Mouse (Mus musculus): ENCODE measurements at regions not wholly inside any gene's neighbourhood (a gene's known extent, or its start where the extent isn't known, plus 50 kb on each side); places are given as distances from the start of the nearest gene placed in this dataset.
A peak's percentile ranks its signal among the peaks of the same experiment; 100 is the strongest.

- no peak for TF ChIP-seq CTCF (IDR thresholded peaks at IDR 0.05; ENCODE audit: borderline replicate concordance, extremely low read depth, insufficient read depth, insufficient read length)
- no peak for TF ChIP-seq POLR2A (IDR thresholded peaks at IDR 0.05; ENCODE audit: borderline replicate concordance, extremely low read depth, insufficient read depth, insufficient read length, poor library complexity, severe bottlenecking)
- DNase-seq (ENCODE audit: low read depth), result no peak
Measured at GRCm38 (mm10) chr16:87262497-87262896, 91.5 kb upstream of the N6amt1 start.

GRCm38 (mm10) chr16:87261527-87261926 is 92.5 kb upstream of the N6amt1 start:
- DNase-seq (ENCODE audit: low read depth), result peak; percentile 72
- TF ChIP-seq POLR2A (IDR thresholded peaks at IDR 0.05; ENCODE audit: borderline replicate concordance, extremely low read depth, insufficient read depth, insufficient read length, poor library complexity, severe bottlenecking) (no peak), CTCF (IDR thresholded peaks at IDR 0.05; ENCODE audit: borderline replicate concordance, extremely low read depth, insufficient read depth, insufficient read length) (no peak)

GRCm38 (mm10) chr16:87254736-87255135 is 99.2 kb upstream of the N6amt1 start:
- TF ChIP-seq CTCF (IDR thresholded peaks at IDR 0.05; ENCODE audit: borderline replicate concordance, extremely low read depth, insufficient read depth, insufficient read length) (no peak), POLR2A (IDR thresholded peaks at IDR 0.05; ENCODE audit: borderline replicate concordance, extremely low read depth, insufficient read depth, insufficient read length, poor library complexity, severe bottlenecking) (no peak)
- no peak for DNase-seq (ENCODE audit: low read depth)

- DNase-seq (ENCODE audit: low read depth), result no peak
- TF ChIP-seq POLR2A (IDR thresholded peaks at IDR 0.05; ENCODE audit: borderline replicate concordance, extremely low read depth, insufficient read depth, insufficient read length, poor library complexity, severe bottlenecking) (no peak), CTCF (IDR thresholded peaks at IDR 0.05; ENCODE audit: borderline replicate concordance, extremely low read depth, insufficient read depth, insufficient read length) (no peak)
Measured at GRCm38 (mm10) chr16:87250531-87250930, 103.5 kb upstream of the N6amt1 start.

GRCm38 (mm10) chr16:87249903-87250302 is 104.1 kb upstream of the N6amt1 start:
- peak; percentile 59 for DNase-seq (ENCODE audit: low read depth)
- TF ChIP-seq CTCF (IDR thresholded peaks at IDR 0.05; ENCODE audit: borderline replicate concordance, extremely low read depth, insufficient read depth, insufficient read length) (peak; percentile 66; the same call in 1 of the 2 replicates), POLR2A (IDR thresholded peaks at IDR 0.05; ENCODE audit: borderline replicate concordance, extremely low read depth, insufficient read depth, insufficient read length, poor library complexity, severe bottlenecking) (no peak)

- no peak for TF ChIP-seq POLR2A (IDR thresholded peaks at IDR 0.05; ENCODE audit: borderline replicate concordance, extremely low read depth, insufficient read depth, insufficient read length, poor library complexity, severe bottlenecking)
- TF ChIP-seq CTCF (IDR thresholded peaks at IDR 0.05; ENCODE audit: borderline replicate concordance, extremely low read depth, insufficient read depth, insufficient read length), result no peak
Measured at GRCm38 (mm10) chr16:87248501-87249030, 105.4 kb upstream of the N6amt1 start.

GRCm38 (mm10) chr16:87245933-87246791 is 107.8 kb upstream of the N6amt1 start:
- TF ChIP-seq POLR2A (IDR thresholded peaks at IDR 0.05; ENCODE audit: borderline replicate concordance, extremely low read depth, insufficient read depth, insufficient read length, poor library complexity, severe bottlenecking) (no peak), CTCF (IDR thresholded peaks at IDR 0.05; ENCODE audit: borderline replicate concordance, extremely low read depth, insufficient read depth, insufficient read length) (peak; percentile 59)
- DNase-seq (ENCODE audit: low read depth), result peak; percentile 47

More at GRCm38 (mm10) chr16:87248501-87249030, 105.4 kb upstream of the N6amt1 start:
- DNase-seq (ENCODE audit: low read depth), result peak; percentile 91

GRCm38 (mm10) chr16:87245441-87245840 is 108.5 kb upstream of the N6amt1 start:
- no peak for DNase-seq (ENCODE audit: low read depth)
- TF ChIP-seq POLR2A (IDR thresholded peaks at IDR 0.05; ENCODE audit: borderline replicate concordance, extremely low read depth, insufficient read depth, insufficient read length, poor library complexity, severe bottlenecking), result no peak

GRCm38 (mm10) chr16:87242027-87242426 is 112.0 kb upstream of the N6amt1 start:
- TF ChIP-seq CTCF (IDR thresholded peaks at IDR 0.05; ENCODE audit: borderline replicate concordance, extremely low read depth, insufficient read depth, insufficient read length) (no peak), POLR2A (IDR thresholded peaks at IDR 0.05; ENCODE audit: borderline replicate concordance, extremely low read depth, insufficient read depth, insufficient read length, poor library complexity, severe bottlenecking) (no peak)
- DNase-seq (ENCODE audit: low read depth), result no peak

- DNase-seq (ENCODE audit: low read depth), result no peak
- TF ChIP-seq POLR2A (IDR thresholded peaks at IDR 0.05; ENCODE audit: borderline replicate concordance, extremely low read depth, insufficient read depth, insufficient read length, poor library complexity, severe bottlenecking) (no peak), CTCF (IDR thresholded peaks at IDR 0.05; ENCODE audit: borderline replicate concordance, extremely low read depth, insufficient read depth, insufficient read length) (no peak)
Measured at GRCm38 (mm10) chr16:87239105-87239504, 114.9 kb upstream of the N6amt1 start.

- DNase-seq (ENCODE audit: low read depth), result no peak
Measured at GRCm38 (mm10) chr16:87234199-87234598, 119.8 kb upstream of the N6amt1 start.

GRCm38 (mm10) chr16:87225595-87225994 is 128.4 kb upstream of the N6amt1 start:
- DNase-seq (ENCODE audit: low read depth), result no peak
- no peak for TF ChIP-seq POLR2A (IDR thresholded peaks at IDR 0.05; ENCODE audit: borderline replicate concordance, extremely low read depth, insufficient read depth, insufficient read length, poor library complexity, severe bottlenecking)
- TF ChIP-seq CTCF (IDR thresholded peaks at IDR 0.05; ENCODE audit: borderline replicate concordance, extremely low read depth, insufficient read depth, insufficient read length), result no peak

More at GRCm38 (mm10) chr16:87234199-87234598, 119.8 kb upstream of the N6amt1 start:
- TF ChIP-seq POLR2A (IDR thresholded peaks at IDR 0.05; ENCODE audit: borderline replicate concordance, extremely low read depth, insufficient read depth, insufficient read length, poor library complexity, severe bottlenecking), result no peak
- no peak for TF ChIP-seq CTCF (IDR thresholded peaks at IDR 0.05; ENCODE audit: borderline replicate concordance, extremely low read depth, insufficient read depth, insufficient read length)

Measured in brain, embryonic 14.5 days (tissue).